Mouse (Mus musculus) cortical plate, adult 2 months (tissue): ENCODE results near the gene Hsd17b13. TPM values are rescaled to one million over a fixed set of nuclear protein-coding genes. Genes with fewer than 3 reads are reported as not detected.

Experiments
- H3K27ac ChIP-seq: fragments of 200-500 bp; 2 replicates; pipeline ENCODE4 v1.5.1; 2012; ENCODE audit warnings: low read length, control low read depth, inconsistent platforms; ENCODE audit not compliant: insufficient read depth
- H3K4me1 ChIP-seq: fragments of 200-500 bp; 2 replicates; pipeline ENCODE4 v1.6.1; 2011; ENCODE audit warnings: low read length; ENCODE audit not compliant: control insufficient read depth, insufficient read depth
- H3K4me3 ChIP-seq: fragments of 200-500 bp; 2 replicates; pipeline ENCODE4 v1.5.1; 2011; ENCODE audit warnings: mild to moderate bottlenecking, low read length, control low read depth; ENCODE audit not compliant: insufficient read depth
- CTCF ChIP-seq: fragments of 200-500 bp; IDR thresholded peaks from 2 replicates; pipeline ENCODE4 v1.5.1; 2011; ENCODE audit warnings: mild to moderate bottlenecking, control low read depth, low read length; ENCODE audit not compliant: insufficient read depth; ENCODE audit errors: extremely low read depth
- POLR2A ChIP-seq: fragments of 200-500 bp; IDR thresholded peaks from 2 replicates; pipeline ENCODE4 v1.6.1; 2011; ENCODE audit warnings: mild to moderate bottlenecking, low read length, control low read depth; ENCODE audit not compliant: insufficient read depth; ENCODE audit errors: extremely low read depth
- polyA plus RNA-seq: library from polyadenylated mRNA; depleted of rRNA; stranded (reverse); fragments of >200 nt; gene quantifications from 2 replicates; pipeline ENCODE4 v1.2.3, GENCODE M21; 2012

Gene Hsd17b13
- polyA plus RNA-seq, 1 experiment: 0.54 TPM

DNA sequence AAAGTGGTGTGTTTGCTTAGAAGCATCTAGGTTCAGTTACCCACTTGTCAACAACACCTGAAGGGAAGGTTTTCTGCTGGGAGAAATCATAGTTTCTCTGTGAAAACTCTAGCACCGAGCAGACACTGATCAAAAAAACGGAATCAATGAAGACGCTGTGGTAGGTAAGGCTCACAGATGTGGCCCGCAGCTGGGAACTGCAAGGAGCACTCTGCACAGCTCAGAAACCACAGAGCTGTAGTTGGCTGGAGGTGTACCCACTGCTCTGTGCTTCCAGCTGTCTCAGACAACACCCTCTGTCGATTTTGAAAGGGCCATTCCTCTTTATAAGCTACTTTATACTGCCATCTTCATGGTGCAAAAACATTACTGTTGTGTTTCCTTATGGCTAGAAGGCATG lies 30.6 kb upstream of the Hsd17b13 start:
- TF ChIP-seq CTCF (no peak), POLR2A (no peak)
- Histone ChIP-seq H3K4me1 (no peaks in the 10 kb centered on the region), H3K27ac (no peak overlapping the region), H3K4me3 (no peak overlapping the region)

DNA sequence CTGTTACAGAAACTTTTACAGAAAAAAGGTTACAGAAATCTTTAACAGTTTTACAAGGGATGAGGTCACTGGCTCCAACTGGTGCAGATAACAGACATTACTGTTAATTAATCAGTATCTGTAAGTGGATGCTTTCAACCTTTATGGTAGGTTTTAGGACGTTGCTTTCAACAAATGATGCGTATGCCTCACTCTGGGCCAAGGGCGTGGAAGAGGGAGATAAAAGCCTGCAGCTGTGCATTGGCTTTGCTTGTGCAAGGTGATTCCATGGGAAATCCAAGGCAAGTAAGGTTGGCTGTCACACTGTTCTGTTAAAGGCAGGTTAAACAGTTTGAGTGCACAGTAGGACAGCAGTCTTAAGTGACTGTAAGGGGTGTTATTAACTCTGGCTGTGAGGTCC lies 29.6 kb upstream of the Hsd17b13 start:
- Histone ChIP-seq H3K27ac (no peak overlapping the region), H3K4me3 (no peak overlapping the region), H3K4me1 (no peaks in the 10 kb centered on the region)
- TF ChIP-seq POLR2A: no peak
- TF ChIP-seq CTCF: no peak

DNA sequence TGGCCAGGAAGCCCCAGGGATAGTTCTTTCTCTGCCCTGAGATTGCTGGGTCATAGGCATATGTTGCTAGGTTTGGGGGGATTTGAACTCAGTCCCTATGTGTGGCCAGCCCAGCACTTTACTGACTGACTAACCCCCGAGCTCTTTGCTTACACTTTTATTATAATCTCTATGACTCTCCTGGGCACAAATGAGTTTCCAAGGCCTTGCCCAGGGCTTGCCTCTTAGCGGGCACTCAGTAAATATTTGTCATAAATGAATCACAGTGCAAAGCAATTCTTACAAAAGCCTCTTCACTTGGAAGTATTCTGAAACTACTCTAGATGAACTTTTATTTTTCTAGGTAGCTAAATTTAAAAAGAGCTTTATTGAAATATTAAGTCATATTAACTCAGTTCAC lies 26.7 kb upstream of the Hsd17b13 start:
- H3K27ac ChIP-seq: no peak overlapping the region
- H3K4me3 ChIP-seq: no peak overlapping the region
- no peak for TF ChIP-seq CTCF
- TF ChIP-seq POLR2A: no peak
- no peaks in the 10 kb centered on the region for H3K4me1 ChIP-seq

DNA sequence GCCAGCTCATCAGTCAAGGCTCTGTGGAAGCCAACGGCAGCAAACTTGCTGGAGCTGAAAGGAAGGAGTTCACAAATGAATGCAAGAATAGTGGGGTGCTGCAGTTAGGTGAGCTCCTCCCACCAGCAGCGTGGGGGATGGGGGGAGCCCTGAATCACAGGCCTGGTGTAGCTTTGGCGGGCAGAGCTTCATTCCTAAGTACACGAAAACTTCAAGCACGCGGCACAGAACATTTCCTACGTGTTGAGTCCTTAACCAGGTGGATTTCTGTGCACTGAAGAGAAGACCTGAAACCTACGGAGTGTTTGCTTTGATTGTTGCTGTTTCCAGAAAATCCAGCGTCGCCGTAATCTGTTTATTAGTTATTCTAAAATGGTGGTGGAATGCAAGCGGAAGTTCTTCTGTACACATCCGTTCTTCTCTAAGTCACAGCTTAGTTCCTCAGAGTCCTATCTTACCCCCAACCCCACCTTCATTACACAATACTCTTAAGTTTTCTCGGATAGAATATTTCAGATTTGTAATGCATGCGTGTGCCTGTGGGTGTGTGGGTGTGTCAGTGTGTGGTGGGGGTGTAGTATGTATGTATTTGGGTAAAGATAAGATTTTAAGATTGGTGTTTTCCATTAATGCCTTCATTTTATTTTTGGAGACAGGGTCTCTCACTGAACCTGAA lies 26.2 kb upstream of the Hsd17b13 start:
- TF ChIP-seq POLR2A (no peak), CTCF (no peak)
- Histone ChIP-seq H3K4me3 (no peak overlapping the region), H3K4me1 (no peaks in the 10 kb centered on the region), H3K27ac (no peak overlapping the region)

DNA sequence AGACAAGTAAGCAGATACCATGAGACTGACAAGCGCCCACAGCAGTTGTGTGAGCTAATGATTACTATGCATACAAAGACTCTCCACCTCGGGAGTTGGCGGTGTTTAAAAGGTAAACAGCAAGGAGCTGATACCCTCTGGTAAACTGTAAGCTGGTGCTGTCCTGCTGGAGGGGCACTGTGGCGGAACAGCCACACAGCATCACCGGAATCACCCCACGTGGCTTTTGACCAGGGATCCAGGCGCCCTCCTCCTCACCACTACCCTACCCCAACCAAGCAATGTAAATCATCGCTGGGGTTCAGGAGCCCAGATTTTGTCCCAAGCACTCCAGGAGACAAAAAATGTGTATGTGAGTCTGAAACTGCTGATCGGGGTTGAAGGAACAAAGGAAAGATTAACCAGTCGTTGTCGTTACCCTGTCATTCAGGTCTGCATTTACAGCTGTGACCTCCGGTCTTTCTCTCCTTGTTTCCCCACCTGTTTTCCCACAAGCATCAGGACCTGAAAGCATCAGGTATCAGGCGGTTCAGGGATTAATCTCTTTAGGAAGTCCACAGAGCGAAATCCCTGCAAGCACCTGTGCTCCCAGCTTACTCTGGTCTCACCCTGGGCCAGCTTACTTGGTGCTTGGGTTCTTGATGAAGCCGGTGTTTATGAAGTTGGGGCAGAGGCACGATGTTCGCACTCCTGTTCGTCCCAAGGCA lies 25.5 kb upstream of the Hsd17b13 start:
- H3K4me3 ChIP-seq: no peak overlapping the region
- no peak overlapping the region for H3K27ac ChIP-seq
- no peaks in the 10 kb centered on the region for H3K4me1 ChIP-seq
- no peak for TF ChIP-seq CTCF

DNA sequence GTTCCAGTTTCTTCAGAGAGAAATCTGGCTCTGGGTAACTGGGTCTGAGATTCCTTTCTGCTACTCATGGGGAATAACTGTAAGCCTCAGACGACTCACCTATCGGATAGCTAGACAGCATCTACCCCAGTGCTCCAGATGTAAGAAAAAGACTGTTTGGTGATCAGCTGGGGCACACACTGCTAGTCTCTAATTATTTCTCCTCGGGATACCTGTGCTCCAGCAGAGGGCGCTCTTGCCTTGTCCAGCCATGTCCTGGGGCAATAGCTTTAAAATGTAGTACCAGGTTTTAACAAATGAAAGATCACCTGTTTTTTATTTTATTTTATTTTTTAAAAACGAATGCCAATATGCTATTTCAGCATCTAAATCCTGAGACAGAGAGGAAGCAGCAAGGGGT lies 22.5 kb upstream of the Hsd17b13 start:
- TF ChIP-seq CTCF: peak; percentile 88
- TF ChIP-seq POLR2A: no peak
- H3K27ac ChIP-seq: no peak overlapping the region

DNA sequence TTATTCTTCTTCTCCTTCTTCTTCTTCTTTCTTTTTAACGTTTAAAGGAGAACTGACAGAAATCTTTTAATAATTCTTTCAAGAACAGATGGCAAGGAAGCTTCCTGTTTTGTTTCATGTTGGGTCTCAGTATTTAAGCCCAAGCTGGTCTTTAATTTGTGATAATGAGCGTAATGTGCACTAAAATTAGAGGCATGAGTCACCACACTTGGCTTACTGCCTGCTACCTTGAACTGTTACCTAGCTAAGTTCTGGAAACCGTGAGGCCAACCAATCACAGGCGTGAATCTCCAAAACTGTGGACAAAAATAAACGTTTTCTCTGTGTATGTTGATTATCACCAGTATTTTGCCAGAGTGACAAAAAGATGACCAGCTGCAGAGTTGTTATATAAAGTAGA lies 21.5 kb upstream of the Hsd17b13 start:
- H3K27ac ChIP-seq: no peak overlapping the region
- no peak overlapping the region for H3K4me3 ChIP-seq
- no peaks in the 10 kb centered on the region for H3K4me1 ChIP-seq
- TF ChIP-seq POLR2A (no peak), CTCF (no peak)

More for the DNA sequence above, 22.5 kb upstream of the Hsd17b13 start:
- Histone ChIP-seq H3K4me3 (no peak overlapping the region), H3K4me1 (no peaks in the 10 kb centered on the region)

DNA sequence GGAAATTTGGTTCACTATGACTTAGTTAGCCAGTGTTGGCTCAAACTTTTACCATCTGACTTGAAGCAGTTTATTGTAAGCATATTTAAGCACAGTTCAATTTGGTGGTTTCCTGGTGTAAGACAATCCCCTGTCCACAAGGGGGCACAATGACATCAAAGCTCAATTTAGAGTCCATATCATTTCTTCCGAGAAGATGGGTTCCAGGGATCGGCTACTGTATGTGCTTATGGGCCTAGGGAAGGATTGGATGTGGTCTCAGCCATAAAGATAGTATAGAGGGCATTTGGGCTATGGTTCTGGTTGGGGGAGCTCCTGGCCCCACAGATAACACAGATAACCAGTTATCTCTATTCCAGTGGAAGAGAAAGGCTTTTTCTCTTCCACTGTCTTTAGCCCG lies 18.0 kb upstream of the Hsd17b13 start:
- Histone ChIP-seq H3K4me3 (no peak overlapping the region), H3K27ac (no peak overlapping the region), H3K4me1 (no peaks in the 10 kb centered on the region)
- TF ChIP-seq CTCF: peak; percentile 37; the same call in 1 of the 2 replicates
- no peak for TF ChIP-seq POLR2A

DNA sequence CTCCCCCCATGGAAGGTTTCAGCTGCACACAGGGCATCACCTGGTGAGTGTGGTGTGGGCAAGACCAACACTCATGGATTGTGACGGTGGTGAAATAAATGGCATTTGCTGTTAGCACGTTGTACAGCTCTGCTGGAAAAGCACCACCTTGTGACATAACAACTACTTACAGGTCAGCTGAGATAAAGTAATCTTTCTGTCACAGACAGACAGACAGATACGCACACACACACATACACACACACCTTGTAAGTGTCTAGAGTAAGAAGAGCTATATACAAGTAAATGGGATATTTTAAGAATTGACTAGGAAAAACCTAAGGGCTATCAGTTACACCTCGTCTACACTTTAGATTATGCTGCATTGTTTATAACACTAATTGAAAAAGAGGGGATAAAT lies 17.5 kb upstream of the Hsd17b13 start:
- H3K27ac ChIP-seq: no peak overlapping the region
- H3K4me1 ChIP-seq: no peaks in the 10 kb centered on the region
- TF ChIP-seq POLR2A (no peak), CTCF (no peak)
- no peak overlapping the region for H3K4me3 ChIP-seq

DNA sequence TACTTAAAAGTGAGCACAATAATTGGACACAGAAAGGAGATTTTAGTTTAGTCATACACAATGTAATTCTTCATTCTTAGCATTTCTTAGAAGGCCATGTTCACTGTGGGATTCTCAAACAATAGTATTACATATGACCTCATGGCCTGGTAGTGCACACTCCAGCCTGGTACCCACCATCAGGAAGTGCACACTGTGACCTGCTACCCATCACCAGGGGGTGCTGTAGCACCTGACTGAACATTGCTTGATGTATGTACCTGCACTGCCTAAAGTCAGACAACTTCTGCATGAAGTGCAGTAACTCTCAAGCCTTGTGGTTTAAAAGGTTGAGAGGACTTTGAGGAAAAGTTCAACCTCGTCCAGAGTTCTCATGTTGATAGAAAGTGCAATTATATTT lies 16.4 kb upstream of the Hsd17b13 start:
- Histone ChIP-seq H3K4me1 (no peaks in the 10 kb centered on the region), H3K4me3 (no peak overlapping the region), H3K27ac (no peak overlapping the region)
- no peak for TF ChIP-seq POLR2A
- peak; percentile 25 for TF ChIP-seq CTCF

DNA sequence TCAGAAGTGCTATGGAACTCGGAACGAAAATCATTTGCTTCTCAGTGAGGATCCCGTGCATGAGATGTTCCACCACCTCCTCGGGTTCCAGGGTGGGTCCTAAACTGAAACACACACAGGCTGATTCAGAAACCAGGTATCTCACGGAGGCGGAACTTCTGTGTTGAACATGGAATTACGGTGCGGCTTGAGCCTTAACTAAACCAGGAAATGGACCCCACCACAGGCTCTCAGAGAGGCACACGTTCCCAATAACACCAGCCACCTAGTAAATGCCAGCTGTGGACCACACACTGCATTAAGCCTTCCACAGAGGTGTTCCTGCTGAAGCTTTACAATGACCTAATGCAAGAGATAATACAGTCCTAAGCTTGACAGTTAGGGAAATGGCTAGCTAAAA lies 15.6 kb upstream of the Hsd17b13 start:
- Histone ChIP-seq H3K27ac (no peak overlapping the region), H3K4me1 (no peaks in the 10 kb centered on the region), H3K4me3 (no peak overlapping the region)
- TF ChIP-seq POLR2A (no peak), CTCF (no peak)
